Mouse (Mus musculus): ENCODE measurements around the gene Dcaf8.

DNA sequence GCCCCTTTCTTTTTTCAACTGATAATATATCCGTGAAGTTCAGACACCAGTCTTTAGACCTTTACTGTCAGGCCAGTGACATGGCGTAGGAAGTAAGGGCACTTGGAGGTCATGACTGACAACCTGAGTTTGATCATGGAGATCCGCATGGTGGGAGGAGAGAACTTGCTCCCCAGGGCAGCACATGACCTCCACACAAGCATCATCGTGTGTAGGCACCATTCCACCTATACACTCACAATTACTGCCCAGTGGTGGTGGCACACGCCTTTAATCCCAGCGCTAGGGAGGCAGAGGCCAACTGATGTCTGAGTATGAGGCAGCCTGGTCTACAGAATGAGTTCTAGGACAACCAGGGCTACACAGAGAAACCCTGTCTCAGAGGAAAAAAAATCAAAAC is 23.3 kb upstream of the Dcaf8 start:
- TF ChIP-seq CTCF (conservative IDR thresholded peaks at IDR 0.05; ENCODE audit: low read length) (no peak), NANOG (IDR thresholded peaks at IDR 0.05; ENCODE audit: borderline replicate concordance, low read length) (no peak), POU5F1 (IDR thresholded peaks at IDR 0.05; ENCODE audit: borderline replicate concordance, low read length) (no peak)

Data from E14TG2a.4 (cell line).